Mouse (Mus musculus): Measurements from ENCODE around the gene Nup107.
"Not testable (repeated sequence)": the region's sequence is repeated elsewhere in the genome, so short reads cannot be mapped to it uniquely, and the experiment has no call there.

Gene Nup107

GRCm38 (mm10) chr10:117714048-117714545 is 78.4 kb downstream of the Nup107 start:
- DNase-seq = no peak

GRCm38 (mm10) chr10:117713466-117713865 is 79.0 kb downstream of the Nup107 start:
- DNase-seq = no peak

GRCm38 (mm10) chr10:117712871-117713270 is 79.6 kb downstream of the Nup107 start:
- no peak for DNase-seq

- no peak for DNase-seq
These were observed 80.2 kb downstream of the Nup107 start for GRCm38 (mm10) chr10:117712191-117712754.

GRCm38 (mm10) chr10:117711408-117711807 is 81.1 kb downstream of the Nup107 start:
- peak in 1 of 2 experiments; percentile 34 for DNase-seq

GRCm38 (mm10) chr10:117710604-117711141 is 81.8 kb downstream of the Nup107 start, which contains the start of gene Mdm2:
Mdm2 (minus strand) TSS chr10:117710758.
- peak; percentile 99 for DNase-seq

- DNase-seq = peak; percentile 81 to 87
These were observed 82.4 kb downstream of the Nup107 start for GRCm38 (mm10) chr10:117709930-117710603.

- no peak for DNase-seq
These were observed 83.1 kb downstream of the Nup107 start for GRCm38 (mm10) chr10:117709326-117709830.

GRCm38 (mm10) chr10:117708856-117709255 is 83.6 kb downstream of the Nup107 start:
- DNase-seq = no peak

GRCm38 (mm10) chr10:117708376-117708775 is 84.1 kb downstream of the Nup107 start:
- no peak for DNase-seq

GRCm38 (mm10) chr10:117707114-117707838 is 85.2 kb downstream of the Nup107 start:
- no peak for DNase-seq

GRCm38 (mm10) chr10:117706440-117706839 is 86.1 kb downstream of the Nup107 start:
- no peak for DNase-seq

GRCm38 (mm10) chr10:117705806-117706205 is 86.7 kb downstream of the Nup107 start:
- DNase-seq = no peak

- no peak for DNase-seq
These were observed 87.6 kb downstream of the Nup107 start for GRCm38 (mm10) chr10:117704964-117705335.

GRCm38 (mm10) chr10:117704314-117704963 is 88.1 kb downstream of the Nup107 start:
- not testable (repeated sequence) for DNase-seq

GRCm38 (mm10) chr10:117703506-117703905 is 89.0 kb downstream of the Nup107 start:
- no peak for DNase-seq

- DNase-seq = no peak
These were observed 90.3 kb downstream of the Nup107 start for GRCm38 (mm10) chr10:117702024-117702833.

GRCm38 (mm10) chr10:117701034-117701829 is 91.3 kb downstream of the Nup107 start:
- no peak for DNase-seq

Measured in kidney, postnatal 4 days (tissue).